ENCODE assay signal across 24 mouse cellular contexts in genomic region chr8:83061873-83062272, GRCm38 (mm10).
"Had no signal": no experiment of that assay in that cellular context is flagged by ENCODE, and none has a peak within 500 bp of the region (broad histone marks: within the 10 kb centered on the region; RNA-seq: fewer than 3 reads in every experiment).

No protein-coding gene starts in this region.

- H3K9ac ChIP-seq: forebrain, postnatal 0 days; heart, embryonic 13.5 days; heart, embryonic 15.5 days; hindbrain, embryonic 14.5 days; kidney, embryonic 15.5 days; limb, embryonic 13.5 days; limb, embryonic 15.5 days; liver, embryonic 12.5 days had no signal

- H3K4me3 ChIP-seq: heart, adult 2 months; heart, embryonic 13.5 days; heart, embryonic 15.5 days; kidney, embryonic 15.5 days; limb, embryonic 13.5 days; limb, embryonic 15.5 days; liver, embryonic 12.5 days had no signal

- H3K4me1 ChIP-seq: liver, embryonic 12.5 days had no signal

- H3K4me2 ChIP-seq: heart, embryonic 13.5 days; heart, embryonic 15.5 days; hindbrain, embryonic 14.5 days; kidney, embryonic 15.5 days; limb, embryonic 13.5 days; limb, embryonic 15.5 days; liver, embryonic 12.5 days had no signal

- H3K9me3 ChIP-seq: heart, embryonic 13.5 days; heart, embryonic 15.5 days; kidney, embryonic 15.5 days; limb, embryonic 13.5 days; limb, embryonic 15.5 days; liver, embryonic 12.5 days had no signal

- DNase-seq: forebrain, postnatal 0 days; gastrocnemius, postnatal 14 days; gastrocnemius, postnatal 36 days; heart, adult 2 months; heart, postnatal 14 days; heart, postnatal 36 days; kidney, adult 11 months; kidney, adult 2 months; kidney, adult 9 months; kidney, postnatal 14 days; kidney, postnatal 36 days; layer of hippocampus, adult 9-11 months; layer of hippocampus, postnatal 36 days; left cerebral cortex, postnatal 4 days had no signal

- H3K36me3 ChIP-seq: heart, embryonic 13.5 days; heart, embryonic 15.5 days; kidney, embryonic 15.5 days; limb, embryonic 13.5 days; limb, embryonic 15.5 days; liver, embryonic 12.5 days had no signal

- ATAC-seq: forebrain, postnatal 0 days; hindbrain, embryonic 16.5 days; intestine, embryonic 16.5 days; liver, embryonic 12.5 days had no signal

- H3K27me3 ChIP-seq: heart, embryonic 13.5 days; heart, embryonic 15.5 days; kidney, embryonic 15.5 days; limb, embryonic 13.5 days; limb, embryonic 15.5 days; liver, embryonic 12.5 days had no signal

- H3K27ac ChIP-seq: heart, adult 2 months; heart, embryonic 13.5 days; heart, embryonic 15.5 days; hindbrain, embryonic 14.5 days; kidney, embryonic 15.5 days; kidney, postnatal 0 days; limb, embryonic 13.5 days; limb, embryonic 15.5 days; liver, embryonic 12.5 days had no signal
